Mouse (Mus musculus): ENCODE data around the gene Ppib. TPM values are rescaled to one million over a fixed set of nuclear protein-coding genes. Genes with fewer than 3 reads are reported as not detected.

The Ppib gene
- polyA plus RNA-seq, 1 experiment from 2014 or later: 843 TPM

DNA sequence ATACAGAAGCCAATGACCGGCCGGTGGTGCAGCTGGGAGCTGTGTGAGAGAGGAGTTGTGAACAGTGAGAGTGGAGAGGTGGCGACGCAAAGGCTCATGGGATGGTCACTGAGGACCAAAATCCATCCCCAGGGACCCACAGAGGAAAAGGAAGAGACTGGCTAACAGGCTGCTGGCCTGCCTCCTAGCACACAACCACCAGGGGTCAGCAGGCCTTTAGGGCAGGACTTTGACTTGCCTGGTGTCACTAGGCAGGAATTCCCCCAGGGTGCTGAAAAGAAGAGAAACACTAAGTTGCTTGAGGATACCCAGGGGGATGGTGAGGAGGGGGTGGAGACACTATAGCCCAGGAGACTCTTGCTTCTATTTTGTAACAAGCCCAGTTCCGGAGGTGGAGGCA is 7.5 kb downstream of the Ppib start:
- H3K4me2 ChIP-seq (replicated peaks; ENCODE audit: low read depth): no peak overlapping the region
- no peak overlapping the region for H3K4me3 ChIP-seq (ENCODE audit: low read depth, low read length)
- H3K9ac ChIP-seq (ENCODE audit: low read length): no peak overlapping the region
- peaks cover 30% of the 10 kb centered on the region for H3K36me3 ChIP-seq (ENCODE audit: control insufficient read depth, insufficient read depth, low read length)
- ATAC-seq (ENCODE audit: low FRiP score, low TSS enrichment) (peak; percentile 37; the same call in 1 of the 2 replicates), DNase-seq (ENCODE audit: low spot score) (peak; percentile 76)
- 42% methylated on average over 5 of the region's 5 CpGs for WGBS
- H3K4me1 ChIP-seq (replicated peaks; ENCODE audit: control insufficient read depth, insufficient read depth): 0 out of 2 replicates have a peak, but pooled peaks cover 3% of the 10 kb centered on the region
- no peaks in the 10 kb centered on the region for H3K9me3 ChIP-seq (ENCODE audit: control insufficient read depth, low read length)
- no peak overlapping the region for H3K27ac ChIP-seq (replicated peaks)
- H3K27me3 ChIP-seq (ENCODE audit: control insufficient read depth, insufficient read depth, low read length): no peaks in the 10 kb centered on the region
- TF ChIP-seq CTCF (IDR thresholded peaks at IDR 0.05; ENCODE audit: low read depth) (peak; percentile 82), EP300 (optimal IDR thresholded peaks at IDR 0.05) (no peak)

DNA sequence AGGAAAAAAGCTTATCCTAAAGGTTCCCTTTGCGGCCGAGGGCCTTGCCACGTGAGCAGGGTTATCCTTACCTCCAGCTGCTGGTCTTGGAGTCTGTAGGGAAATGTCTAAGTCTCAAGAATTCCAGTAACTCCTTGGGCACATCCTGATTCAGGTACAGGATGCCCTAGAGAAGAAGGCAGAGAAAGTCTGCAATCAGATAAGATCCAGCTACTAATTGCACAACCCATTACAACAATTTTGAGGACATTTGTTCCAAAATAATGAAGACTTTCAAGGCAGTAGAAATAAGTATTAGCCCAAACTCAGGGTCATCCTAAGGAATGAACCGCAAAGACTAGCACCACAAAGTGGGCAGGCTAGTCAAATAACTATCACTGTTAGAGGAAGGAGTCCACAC is 8.0 kb downstream of the Ppib start:
- no peak overlapping the region for H3K4me2 ChIP-seq (replicated peaks; ENCODE audit: low read depth)
- no peaks in the 10 kb centered on the region for H3K9me3 ChIP-seq (ENCODE audit: control insufficient read depth, low read length)
- no peak overlapping the region for H3K9ac ChIP-seq (ENCODE audit: low read length)
- no peak overlapping the region for H3K27ac ChIP-seq (replicated peaks)
- H3K4me1 ChIP-seq (replicated peaks; ENCODE audit: control insufficient read depth, insufficient read depth): 0 out of 2 replicates have a peak, but pooled peaks cover 3% of the 10 kb centered on the region
- no peak for DNase-seq (ENCODE audit: low spot score)
- TF ChIP-seq EP300 (optimal IDR thresholded peaks at IDR 0.05): no peak
- no peak for TF ChIP-seq CTCF (IDR thresholded peaks at IDR 0.05; ENCODE audit: low read depth)
- H3K27me3 ChIP-seq (ENCODE audit: control insufficient read depth, insufficient read depth, low read length): no peaks in the 10 kb centered on the region
- peaks cover 24% of the 10 kb centered on the region for H3K36me3 ChIP-seq (ENCODE audit: control insufficient read depth, insufficient read depth, low read length)
- H3K4me3 ChIP-seq (ENCODE audit: low read depth, low read length): no peak overlapping the region
- WGBS: 75% methylated on average over 4 of the region's 4 CpGs
- no peak for ATAC-seq (ENCODE audit: low FRiP score, low TSS enrichment)

DNA sequence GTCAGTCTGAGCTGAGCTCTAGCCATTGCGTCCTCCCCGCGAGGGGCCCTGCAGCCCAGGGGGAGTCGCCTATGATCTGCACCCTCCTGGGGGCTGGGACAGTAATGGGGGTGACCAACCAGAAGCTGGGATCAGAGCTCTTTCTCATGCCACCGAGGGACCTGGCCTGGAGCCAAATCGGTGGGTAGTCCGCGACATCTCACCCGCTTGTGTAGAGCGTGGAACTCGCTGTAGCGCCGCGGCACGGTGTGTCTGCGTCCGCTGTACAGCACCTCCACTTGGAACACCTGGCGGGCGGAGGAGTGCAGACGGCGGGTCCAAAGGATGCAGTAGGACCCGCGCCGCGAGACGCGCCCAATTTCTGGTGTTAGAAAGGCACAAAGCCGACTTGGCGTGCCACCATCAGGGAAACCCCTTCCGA is 9.0 kb downstream of the Ppib start:
- H3K4me2 ChIP-seq (replicated peaks; ENCODE audit: low read depth): peak overlapping the region; percentile 99
- peak overlapping the region; percentile 52 for H3K9ac ChIP-seq (ENCODE audit: low read length)
- 0 out of 2 replicates have a peak, but pooled peaks cover 3% of the 10 kb centered on the region for H3K4me1 ChIP-seq (replicated peaks; ENCODE audit: control insufficient read depth, insufficient read depth)
- no peaks in the 10 kb centered on the region for H3K27me3 ChIP-seq (ENCODE audit: control insufficient read depth, insufficient read depth, low read length)
- H3K9me3 ChIP-seq (ENCODE audit: control insufficient read depth, low read length): no peaks in the 10 kb centered on the region
- H3K4me3 ChIP-seq (ENCODE audit: low read depth, low read length): peak overlapping the region; percentile 51
- no peak overlapping the region for H3K27ac ChIP-seq (replicated peaks)
- WGBS: 2% methylated on average over 30 of the region's 30 CpGs
- H3K36me3 ChIP-seq (ENCODE audit: control insufficient read depth, insufficient read depth, low read length): peaks cover 17% of the 10 kb centered on the region
- DNase-seq (ENCODE audit: low spot score): peak; percentile 50
- TF ChIP-seq CTCF (IDR thresholded peaks at IDR 0.05; ENCODE audit: low read depth): no peak; the same call in 1 of the 2 replicates
- TF ChIP-seq EP300 (optimal IDR thresholded peaks at IDR 0.05): no peak
- ATAC-seq (ENCODE audit: low FRiP score, low TSS enrichment): peak; percentile 46

GRCm38 (mm10) chr9:66069583-66069982 is 9.6 kb downstream of the Ppib start, which contains the start of gene Snx22:
Gene Snx22 (minus strand): TSS chr9:66069719.
- 2% methylated on average over 22 of the region's 22 CpGs for WGBS
- TF ChIP-seq EP300 (optimal IDR thresholded peaks at IDR 0.05): no peak
- TF ChIP-seq CTCF (IDR thresholded peaks at IDR 0.05; ENCODE audit: low read depth): no peak
- Histone ChIP-seq H3K9ac (ENCODE audit: low read length) (peak within 1 kb of the TSS; percentile 52), H3K4me1 (replicated peaks; ENCODE audit: control insufficient read depth, insufficient read depth) (0 out of 2 replicates have a peak, but pooled peaks cover 3% of the 10 kb centered on the region), H3K9me3 (ENCODE audit: control insufficient read depth, low read length) (no peaks in the 10 kb centered on the region), H3K4me2 (replicated peaks; ENCODE audit: low read depth) (peak within 1 kb of the TSS; percentile 99), H3K4me3 (ENCODE audit: low read depth, low read length) (peak within 1 kb of the TSS; percentile 51), H3K27me3 (ENCODE audit: control insufficient read depth, insufficient read depth, low read length) (no peaks in the 10 kb centered on the region), H3K36me3 (ENCODE audit: control insufficient read depth, insufficient read depth, low read length) (peaks cover 12% of the 10 kb centered on the region), H3K27ac (replicated peaks) (no peak within 1 kb of the TSS)
- DNase-seq (ENCODE audit: low spot score): peak; percentile 96
- peak; percentile 94 for ATAC-seq (ENCODE audit: low FRiP score, low TSS enrichment)

GRCm38 (mm10) chr9:66070151-66070550 is 10.1 kb downstream of the Ppib start:
- TF ChIP-seq EP300 (optimal IDR thresholded peaks at IDR 0.05) (no peak), CTCF (IDR thresholded peaks at IDR 0.05; ENCODE audit: low read depth) (no peak)
- H3K9ac ChIP-seq (ENCODE audit: low read length): no peak overlapping the region
- H3K27ac ChIP-seq (replicated peaks): no peak overlapping the region
- ATAC-seq (ENCODE audit: low FRiP score, low TSS enrichment) (no peak), DNase-seq (ENCODE audit: low spot score) (no peak)
- H3K4me2 ChIP-seq (replicated peaks; ENCODE audit: low read depth): no peak overlapping the region
- 0 out of 2 replicates have a peak, but pooled peaks cover 3% of the 10 kb centered on the region for H3K4me1 ChIP-seq (replicated peaks; ENCODE audit: control insufficient read depth, insufficient read depth)
- 87% methylated on average over 5 of the region's 5 CpGs for WGBS
- peaks cover 12% of the 10 kb centered on the region for H3K36me3 ChIP-seq (ENCODE audit: control insufficient read depth, insufficient read depth, low read length)
- H3K27me3 ChIP-seq (ENCODE audit: control insufficient read depth, insufficient read depth, low read length): no peaks in the 10 kb centered on the region
- no peaks in the 10 kb centered on the region for H3K9me3 ChIP-seq (ENCODE audit: control insufficient read depth, low read length)
- no peak overlapping the region for H3K4me3 ChIP-seq (ENCODE audit: low read depth, low read length)

GRCm38 (mm10) chr9:66072754-66073153 is 12.7 kb downstream of the Ppib start:
- ATAC-seq (ENCODE audit: low FRiP score, low TSS enrichment) (no peak), DNase-seq (ENCODE audit: low spot score) (no peak)
- WGBS: 80% methylated on average over 7 of the region's 7 CpGs
- H3K4me3 ChIP-seq (ENCODE audit: low read depth, low read length): no peak overlapping the region
- no peak for TF ChIP-seq EP300 (optimal IDR thresholded peaks at IDR 0.05)
- no peak for TF ChIP-seq CTCF (IDR thresholded peaks at IDR 0.05; ENCODE audit: low read depth)
- H3K9me3 ChIP-seq (ENCODE audit: control insufficient read depth, low read length): no peaks in the 10 kb centered on the region
- H3K36me3 ChIP-seq (ENCODE audit: control insufficient read depth, insufficient read depth, low read length): no peaks in the 10 kb centered on the region
- H3K4me1 ChIP-seq (replicated peaks; ENCODE audit: control insufficient read depth, insufficient read depth): 0 out of 2 replicates have a peak, but pooled peaks cover 3% of the 10 kb centered on the region
- H3K9ac ChIP-seq (ENCODE audit: low read length): no peak overlapping the region
- no peaks in the 10 kb centered on the region for H3K27me3 ChIP-seq (ENCODE audit: control insufficient read depth, insufficient read depth, low read length)
- H3K27ac ChIP-seq (replicated peaks): no peak overlapping the region
- no peak overlapping the region for H3K4me2 ChIP-seq (replicated peaks; ENCODE audit: low read depth)

Data from stomach, postnatal 0 days (tissue).